Mouse (Mus musculus) myocyte (in vitro differentiated cells): ENCODE data around the gene Gm9964.

ENCODE experiments used
- POLR2A ChIP-seq: IDR thresholded peaks from one replicate; pipeline ENCODE4 v1.6.1; 2011; ENCODE audit warnings: low read depth, mild to moderate bottlenecking, control low read depth, moderate library complexity; ENCODE audit not compliant: insufficient read length
- POLR2AphosphoS2 ChIP-seq: IDR thresholded peaks from one replicate; pipeline ENCODE4 v1.6.1; 2011; ENCODE audit warnings: low read depth, control low read depth; ENCODE audit not compliant: insufficient read length
- TCF3 ChIP-seq: IDR thresholded peaks from one replicate; pipeline ENCODE4 v1.6.1; 2011; ENCODE audit warnings: low read depth, control low read depth; ENCODE audit not compliant: insufficient read length
- USF1 ChIP-seq: IDR thresholded peaks from one replicate; pipeline ENCODE4 v1.6.1; 2011; ENCODE audit warnings: low read depth, mild to moderate bottlenecking, control low read depth, moderate library complexity

DNA sequence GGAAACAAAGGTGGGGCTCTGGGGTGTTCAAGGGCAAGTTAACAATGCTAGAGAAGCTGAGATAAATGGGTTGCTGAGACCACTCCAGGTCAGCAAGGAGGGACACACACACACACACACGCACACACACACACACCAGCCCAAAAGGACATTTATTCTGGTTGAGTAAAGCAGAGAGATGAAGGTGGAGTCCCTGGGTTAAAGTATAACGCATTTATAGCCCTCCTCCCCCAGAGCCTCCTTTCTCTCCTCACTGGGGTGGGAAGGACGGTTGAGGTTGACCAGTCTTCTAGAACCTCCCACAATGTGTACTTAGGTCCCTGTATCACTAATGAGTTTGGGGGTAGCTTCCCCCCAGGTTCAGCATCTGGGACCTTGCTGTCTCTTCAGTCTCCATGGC lies 4.6 kb downstream of the Gm9964 start:
- TF ChIP-seq POLR2A (no peak), TCF3 (no peak), USF1 (no peak), POLR2AphosphoS2 (no peak)
